Mouse (Mus musculus) heart, postnatal 4 days (tissue): ENCODE data around the gene Itln1. TPM values are rescaled to one million over a fixed set of nuclear protein-coding genes. Genes with fewer than 3 reads are reported as not detected.
"Not testable (repeated sequence)": the region's sequence is repeated elsewhere in the genome, so short reads cannot be mapped to it uniquely, and the experiment has no call there.

Source experiments
- DNase-seq: peaks from one replicate; pipeline ENCODE4 v3.0.0; 2021
- total RNA-seq, 2 experiments: library from RNA; stranded (reverse); gene quantifications; 2 replicates each; pipeline ENCODE4 v1.2.3; 2021

The Itln1 gene
- total RNA-seq, 2 experiments from 2014 or later = not detected

DNA sequence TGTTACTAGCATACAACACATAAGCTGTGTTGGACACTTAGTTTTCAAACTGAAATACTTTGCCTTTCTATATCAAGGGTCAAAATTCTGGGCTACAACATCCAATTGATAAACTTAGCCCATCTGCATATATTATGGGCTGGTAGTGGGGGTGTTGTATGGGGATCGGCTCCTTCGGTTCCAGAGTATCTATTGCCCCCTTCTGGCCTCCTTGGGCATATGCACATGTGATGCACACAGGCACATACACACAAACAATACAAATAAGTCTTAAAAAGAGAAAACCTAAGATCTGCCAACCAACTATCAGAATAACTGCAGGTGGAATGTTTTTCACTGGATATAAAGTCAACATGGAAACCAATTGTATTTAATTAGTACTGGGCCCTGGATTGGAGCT lies 21.9 kb downstream of the Itln1 start:
- no peak for DNase-seq

DNA sequence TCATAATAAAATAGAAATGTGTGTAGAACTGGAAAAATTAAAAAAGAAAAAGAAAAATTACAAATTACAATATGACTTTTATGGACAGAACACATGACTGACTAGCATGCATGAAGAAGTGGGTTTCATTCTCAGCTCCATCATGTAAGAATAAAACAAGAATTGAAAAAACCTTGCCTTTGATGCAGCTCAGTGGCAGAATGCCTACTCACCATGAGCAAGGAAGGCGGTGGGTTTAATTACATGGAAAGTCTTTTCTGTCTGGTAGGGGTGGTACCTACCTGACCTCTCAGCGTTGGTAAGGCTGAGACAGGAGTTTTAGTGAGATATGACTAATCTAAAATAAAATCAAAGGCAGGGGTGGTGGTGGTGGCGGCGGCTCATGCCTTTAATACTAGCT lies 30.5 kb downstream of the Itln1 start:
- DNase-seq = no peak

DNA sequence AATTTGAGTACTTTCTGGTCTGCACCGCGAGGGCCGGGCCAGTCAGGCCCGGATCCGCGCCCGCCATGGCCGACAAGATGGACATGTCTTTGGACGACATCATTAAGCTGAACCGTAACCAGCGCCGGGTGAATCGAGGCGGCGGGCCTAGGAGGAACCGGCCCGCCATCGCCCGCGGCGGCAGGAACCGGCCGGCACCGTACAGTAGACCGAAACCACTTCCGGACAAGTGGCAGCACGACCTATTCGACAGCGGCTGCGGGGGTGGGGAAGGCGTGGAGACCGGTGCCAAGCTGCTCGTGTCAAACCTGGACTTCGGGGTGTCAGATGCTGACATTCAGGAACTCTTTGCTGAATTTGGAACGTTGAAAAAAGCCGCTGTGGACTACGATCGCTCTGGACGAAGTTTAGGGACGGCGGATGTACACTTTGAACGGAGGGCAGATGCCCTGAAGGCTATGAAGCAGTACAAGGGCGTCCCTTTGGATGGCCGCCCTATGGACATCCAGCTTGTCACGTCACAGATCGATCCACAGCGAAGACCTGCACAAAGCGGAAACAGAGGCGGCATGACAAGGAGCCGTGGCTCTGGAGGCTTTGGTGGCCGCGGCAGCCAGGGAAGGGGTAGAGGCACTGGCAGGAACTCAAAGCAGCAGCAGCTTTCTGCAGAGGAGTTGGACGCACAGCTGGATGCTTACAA lies 31.4 kb downstream of the Itln1 start:
- DNase-seq = peak; percentile 62

DNA sequence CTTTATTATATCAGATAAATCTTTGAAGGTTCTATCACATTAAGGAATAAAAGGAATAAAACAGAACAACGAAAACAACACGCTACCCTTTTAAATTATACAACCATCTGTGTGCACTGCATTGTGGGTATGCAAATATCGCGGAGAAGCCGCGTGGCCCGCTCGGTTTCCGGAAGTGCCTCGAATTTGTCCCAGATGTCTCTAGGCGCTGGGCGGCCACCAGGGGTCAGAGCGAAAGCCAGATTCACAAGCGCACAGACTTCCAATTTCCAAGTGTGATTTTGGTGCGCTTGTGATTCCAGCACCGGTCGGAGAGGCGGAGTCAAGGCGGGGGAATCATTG lies 31.9 kb downstream of the Itln1 start, which contains the start of gene Alyref2:
Gene Alyref2 (plus strand): TSS at position 229 of the 342 bp plus-strand sequence.
- DNase-seq = peak; percentile 96

DNA sequence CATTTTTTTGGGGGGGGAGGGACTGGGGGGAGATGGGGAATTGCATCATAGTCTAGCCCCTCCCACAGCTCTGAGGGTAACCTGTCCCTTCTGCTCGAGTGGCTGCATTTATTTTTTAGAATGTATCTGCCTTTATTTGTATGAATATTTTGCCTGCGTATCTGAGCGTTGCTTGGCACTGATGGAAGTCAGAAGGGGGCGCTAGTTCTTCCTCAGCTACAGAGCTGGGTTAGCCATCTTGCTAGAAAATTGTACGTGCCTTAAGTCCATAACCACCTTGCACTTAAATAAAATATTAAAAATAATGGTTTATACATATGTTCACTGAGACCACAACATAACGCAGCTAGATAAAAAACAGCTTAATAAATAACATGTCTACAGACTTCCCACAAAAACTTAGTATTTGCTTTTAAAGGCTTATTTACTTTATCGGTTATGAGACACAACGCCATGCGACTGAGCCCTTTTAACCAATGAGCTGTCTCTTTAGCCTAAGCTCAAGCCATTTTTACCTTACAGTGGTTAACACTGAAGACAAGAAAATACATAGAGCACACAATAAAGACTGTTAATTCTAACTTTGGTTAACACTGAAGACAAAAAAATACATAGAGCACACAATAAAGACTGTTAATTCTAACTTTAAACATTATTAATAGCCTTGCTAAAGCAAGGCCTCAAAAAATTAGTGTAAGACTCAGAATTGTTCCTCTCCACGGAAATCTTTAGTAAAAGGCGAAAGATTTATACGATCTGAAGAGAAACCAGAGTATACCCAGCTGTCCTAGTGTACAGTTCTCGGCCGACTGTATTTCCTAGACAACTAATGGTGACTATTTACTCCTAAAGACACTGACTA lies 32.5 kb downstream of the Itln1 start:
- DNase-seq = peak; percentile 68

DNA sequence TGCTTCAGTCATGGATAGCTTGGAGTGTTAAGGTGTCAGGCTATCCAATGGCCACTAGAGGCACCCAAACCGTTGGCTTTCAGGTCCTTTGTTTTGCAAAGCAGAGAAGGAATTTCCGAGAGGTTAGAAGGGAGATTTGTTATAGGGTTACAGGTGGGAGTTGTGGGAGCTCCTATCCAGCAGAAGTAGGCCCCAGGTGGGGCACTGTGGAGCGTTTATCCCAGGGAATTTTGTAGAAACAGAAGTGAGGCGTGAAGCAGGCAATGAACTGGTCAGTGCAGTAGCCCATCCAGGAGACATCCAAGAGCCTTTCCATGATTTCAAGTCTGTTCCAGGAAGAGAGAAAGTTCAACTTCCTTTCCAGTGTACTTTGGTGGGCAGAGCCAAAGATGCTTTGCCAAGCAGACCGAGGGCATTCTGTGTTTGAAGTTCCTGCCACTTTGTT lies 33.4 kb downstream of the Itln1 start:
- peak; percentile 31 for DNase-seq

DNA sequence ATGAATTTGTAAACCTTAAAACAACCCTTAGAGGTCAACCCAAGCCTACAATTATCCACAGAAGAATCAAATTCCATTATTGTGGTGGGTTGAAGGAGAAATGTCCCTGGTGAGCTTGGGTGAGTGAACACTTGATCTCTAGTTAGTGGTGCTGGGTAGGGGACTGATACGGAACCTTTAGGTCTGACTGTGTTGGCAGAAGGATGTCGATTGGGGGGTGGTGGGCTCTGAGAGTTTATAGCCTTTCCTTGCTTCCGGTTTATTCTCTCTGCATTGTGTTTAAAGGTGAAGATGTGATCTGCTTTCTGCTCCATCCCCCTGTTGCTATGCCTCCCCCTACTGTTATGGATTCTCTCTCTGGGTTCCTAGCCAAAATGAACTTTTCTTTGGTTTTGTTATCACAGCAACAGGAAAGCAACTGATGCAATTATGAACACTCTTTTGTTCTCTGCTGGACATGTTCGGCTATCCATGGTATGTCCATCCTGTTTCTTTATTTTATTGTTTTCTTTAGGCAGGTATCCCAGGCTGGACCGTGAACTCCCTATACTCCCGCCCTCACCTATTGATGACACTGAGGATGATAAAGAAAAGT lies 34.0 kb downstream of the Itln1 start:
- no peak for DNase-seq

DNA sequence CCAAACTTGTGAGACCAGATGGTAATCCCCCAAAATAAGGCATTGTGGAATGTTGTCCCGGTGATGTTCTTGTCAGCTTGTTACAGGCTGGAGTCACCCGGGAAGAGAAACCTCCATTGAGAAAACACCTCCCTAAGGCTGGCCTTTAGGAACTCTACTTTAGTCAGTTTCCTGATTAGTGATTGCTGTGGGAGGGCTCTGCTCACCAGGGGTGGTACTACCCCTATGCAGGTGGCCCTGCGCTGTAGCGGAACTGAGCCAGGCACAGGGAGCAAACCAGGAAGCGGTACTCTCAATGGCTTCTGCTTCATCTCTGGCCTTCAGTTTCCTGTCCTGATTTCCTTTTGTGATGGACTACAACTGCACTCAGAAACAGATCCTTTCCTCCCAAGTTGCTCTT lies 35.2 kb downstream of the Itln1 start:
- no peak for DNase-seq

DNA sequence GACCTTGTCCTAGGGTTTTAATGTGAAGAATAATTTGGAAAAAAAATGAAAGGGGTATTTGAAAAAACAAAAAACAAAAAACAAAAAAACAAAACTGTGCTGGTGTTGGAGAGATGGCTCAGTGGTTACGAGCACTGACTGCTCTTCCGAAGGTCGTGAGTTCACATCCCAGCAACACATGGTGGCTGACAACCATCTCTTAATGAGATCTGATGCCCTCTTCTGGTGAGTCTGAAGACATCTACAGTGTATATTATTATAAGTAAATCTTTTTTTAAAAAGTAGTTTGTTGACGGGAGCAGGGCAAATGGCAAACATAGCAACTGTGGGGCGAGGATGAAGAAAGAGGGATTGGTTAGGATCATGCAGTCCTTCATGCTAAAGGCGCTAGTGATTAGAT lies 39.7 kb downstream of the Itln1 start:
- DNase-seq = no peak

DNA sequence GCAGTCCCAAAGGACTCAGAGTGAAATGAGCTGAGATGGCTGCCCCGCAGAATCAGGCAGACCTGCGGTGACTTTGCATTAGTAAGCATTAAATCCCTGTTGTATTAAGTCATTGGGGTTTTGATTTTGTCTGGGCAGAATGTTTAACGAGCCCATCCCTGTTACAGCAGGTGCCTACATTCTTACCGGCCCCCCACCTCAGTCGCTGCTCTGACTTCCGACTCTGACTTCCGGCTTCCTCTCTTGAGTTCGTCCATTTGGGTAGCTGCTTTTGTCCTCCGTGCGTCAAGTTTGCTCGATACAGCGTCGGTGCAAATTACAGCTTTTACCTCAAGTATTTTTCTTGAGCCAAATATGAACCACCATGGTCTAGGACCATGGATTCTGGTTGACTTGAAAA lies 40.9 kb downstream of the Itln1 start:
- no peak for DNase-seq

DNA sequence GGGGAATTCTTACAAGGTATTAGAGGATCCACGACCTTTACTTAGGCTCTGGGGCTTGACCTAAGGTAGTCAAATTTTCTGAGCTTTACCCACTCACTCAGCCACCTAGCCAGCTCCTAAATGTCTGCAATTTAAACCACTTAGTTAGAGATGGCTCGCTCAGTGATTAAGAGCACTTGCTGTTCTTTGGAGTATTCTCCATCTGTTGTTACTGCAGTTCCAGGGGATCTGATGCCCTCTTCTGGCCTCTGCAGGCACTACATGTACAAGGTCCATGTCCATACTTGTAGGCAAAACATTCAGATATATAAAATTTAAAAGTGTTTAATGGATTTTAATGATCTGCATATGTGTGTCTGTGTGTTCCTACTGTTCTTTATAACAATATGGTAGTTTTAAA lies 56.1 kb downstream of the Itln1 start:
- DNase-seq = peak; percentile 81

DNA sequence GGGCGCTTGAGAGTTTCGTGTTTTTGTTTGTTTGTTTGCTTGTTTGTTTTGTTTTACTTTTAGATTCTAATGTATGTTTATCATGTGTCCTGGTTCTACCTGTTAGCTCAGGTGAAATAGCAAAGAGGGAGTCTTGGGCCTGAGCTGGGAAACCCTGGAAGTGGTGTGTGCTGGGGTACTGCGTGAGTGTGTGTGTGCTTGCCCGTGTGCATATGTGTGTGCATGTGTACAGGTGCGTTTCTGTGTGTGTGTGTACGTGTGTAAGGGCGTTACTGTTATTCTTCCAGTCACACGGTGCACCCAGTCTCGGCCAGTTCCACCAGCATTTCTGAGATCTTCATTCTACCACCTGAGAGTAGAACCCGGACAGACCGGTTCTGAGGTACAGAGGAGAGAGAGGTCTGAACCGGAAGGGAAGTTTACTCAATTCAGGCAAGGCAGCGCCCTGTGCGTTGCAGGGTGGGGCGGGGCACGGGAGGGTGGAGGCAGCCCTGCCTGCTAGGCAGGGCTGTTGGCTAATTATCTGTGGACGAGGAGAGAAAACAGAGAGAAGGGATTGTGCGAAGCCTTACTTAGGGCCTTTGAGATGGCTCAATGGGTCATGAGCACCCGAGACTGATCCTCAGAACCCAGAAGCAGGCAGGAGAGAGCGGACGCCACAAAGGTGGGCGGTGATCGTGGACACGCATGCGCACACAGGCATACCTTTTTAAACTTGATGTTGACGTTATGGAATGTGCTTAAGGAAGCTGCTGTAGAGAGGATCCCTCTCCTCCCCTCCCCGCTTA lies 57.1 kb downstream of the Itln1 start:
- DNase-seq = peak; percentile 23

DNA sequence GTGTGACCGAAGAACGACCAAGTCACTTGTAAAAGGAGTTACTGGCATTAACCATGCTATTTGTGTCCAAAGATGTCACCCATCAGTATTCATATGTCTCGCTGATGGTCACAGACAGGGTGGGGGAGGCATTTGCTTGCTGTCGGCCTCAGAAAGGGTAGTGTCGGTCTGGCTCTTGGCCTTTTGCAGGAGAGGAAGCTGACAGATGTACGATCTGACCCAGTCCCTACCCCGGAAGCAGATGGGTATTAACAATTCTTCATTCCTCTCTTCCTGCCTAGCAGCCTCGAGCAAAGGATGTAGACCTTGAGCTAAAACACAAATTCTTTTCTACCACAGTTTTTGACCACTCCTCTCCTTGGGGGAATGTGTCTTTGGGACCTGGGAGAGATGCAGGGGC lies 58.0 kb downstream of the Itln1 start:
- DNase-seq = no peak

DNA sequence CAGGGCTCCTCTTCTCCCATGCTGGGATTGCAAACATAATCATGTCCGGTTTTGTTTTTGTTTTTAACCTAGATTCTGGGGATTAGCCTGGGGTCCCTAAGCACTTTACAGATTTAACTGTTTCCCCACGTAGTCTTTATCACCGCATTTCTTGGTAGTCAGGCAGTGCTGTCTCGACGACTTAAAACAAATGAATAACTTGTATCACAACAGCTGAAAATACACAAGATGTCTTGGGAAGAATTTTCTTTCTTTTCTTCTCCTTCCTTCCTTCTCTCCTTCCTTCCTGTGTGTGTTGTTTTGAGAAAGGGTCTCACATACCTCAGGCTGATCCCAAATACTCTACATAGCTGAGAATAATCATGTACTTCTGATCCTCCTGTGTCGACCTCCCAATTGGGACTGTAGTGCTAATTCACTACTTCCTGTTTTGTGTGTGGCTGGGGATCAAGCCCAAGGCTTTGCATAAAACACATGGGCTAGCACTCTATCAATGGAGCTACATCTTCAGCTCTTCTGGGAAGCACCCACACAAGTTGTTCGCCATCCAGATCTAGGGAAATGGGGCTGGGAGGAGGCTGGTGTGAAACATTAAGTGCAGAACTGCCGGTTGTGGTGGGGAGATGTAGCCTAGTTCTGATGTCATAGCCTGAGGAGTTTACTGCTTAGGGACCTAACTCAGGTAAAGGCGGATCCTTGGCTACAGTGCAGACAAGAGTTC lies 61.0 kb downstream of the Itln1 start:
- no peak for DNase-seq

DNA sequence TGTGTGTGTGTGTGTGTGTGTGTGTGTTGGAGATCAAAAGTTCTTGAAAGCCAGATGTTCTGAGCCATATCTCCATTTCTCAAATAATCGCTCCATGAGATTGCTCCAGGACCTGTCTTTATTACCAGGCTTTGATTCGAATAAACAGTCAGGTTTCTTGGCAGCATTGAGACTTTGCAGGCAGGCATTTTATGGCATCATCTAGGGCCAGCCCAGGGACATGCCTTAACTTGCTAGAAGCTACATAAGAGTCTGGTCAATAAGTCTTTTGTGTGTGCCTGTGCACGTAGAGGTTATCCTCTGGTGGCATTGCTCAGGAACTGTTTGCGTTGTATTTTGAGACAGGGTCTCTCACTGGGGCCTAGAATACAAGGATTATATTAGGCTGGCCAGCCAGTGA lies 61.6 kb downstream of the Itln1 start:
- no peak for DNase-seq

DNA sequence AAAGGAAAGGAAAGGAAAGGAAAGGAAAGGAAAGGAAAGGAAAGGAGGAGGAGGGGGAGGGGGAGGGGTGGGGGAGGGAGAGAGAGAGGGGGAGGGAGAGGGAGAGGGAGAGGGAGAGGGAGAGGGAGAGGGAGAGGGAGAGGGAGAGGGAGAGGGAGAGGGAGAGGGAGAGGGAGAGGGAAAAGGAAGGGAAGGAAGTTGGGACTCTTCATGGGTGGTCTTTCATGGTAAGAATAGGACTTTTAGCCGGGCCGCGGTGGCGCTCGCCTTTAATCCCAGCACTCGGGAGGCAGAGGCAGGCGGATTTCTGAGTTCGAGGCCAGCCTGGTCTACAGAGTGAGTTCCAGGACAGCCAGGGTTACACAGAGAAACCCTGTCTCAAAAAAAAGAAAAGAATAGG lies 63.2 kb downstream of the Itln1 start:
- not testable (repeated sequence) for DNase-seq

DNA sequence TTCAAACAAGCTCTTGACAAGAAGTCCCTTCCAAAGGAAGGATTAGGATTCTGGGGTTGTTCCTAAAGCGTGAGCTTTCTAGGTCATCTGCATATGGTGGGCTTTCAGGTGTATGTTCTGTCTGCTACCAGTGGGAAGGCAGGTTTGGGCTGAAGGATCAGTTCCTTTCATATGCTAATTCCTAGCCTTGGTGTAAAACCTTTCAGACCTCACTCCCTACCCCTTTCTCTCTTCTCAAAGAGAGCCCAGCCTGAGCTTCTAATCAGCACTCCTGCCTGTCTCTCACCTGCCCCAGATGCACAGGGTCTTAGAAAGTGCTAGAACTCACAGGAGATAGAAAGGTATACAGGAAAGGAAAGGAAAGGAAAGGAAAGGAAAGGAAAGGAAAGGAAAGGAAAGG lies 63.6 kb downstream of the Itln1 start:
- DNase-seq = no peak

DNA sequence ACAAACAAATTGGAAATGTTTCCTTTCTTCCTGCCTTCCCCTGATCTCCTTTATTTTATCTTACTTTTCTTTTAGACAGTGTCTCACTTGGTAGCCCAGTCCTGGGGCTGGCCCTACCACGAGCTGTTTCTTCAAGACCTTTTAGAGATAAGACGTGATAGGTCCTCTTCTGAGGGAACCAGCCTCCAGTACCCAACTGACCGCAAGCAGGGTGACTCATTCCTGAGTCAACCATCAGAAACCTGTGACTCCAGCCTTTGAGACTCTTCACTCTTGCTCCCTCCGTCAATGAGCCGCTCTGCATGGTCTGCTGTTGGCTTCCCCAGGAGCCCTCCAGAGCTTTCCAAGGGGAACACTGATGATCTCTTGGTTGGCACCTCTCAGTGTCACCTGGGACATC lies 64.2 kb downstream of the Itln1 start:
- DNase-seq = no peak

DNA sequence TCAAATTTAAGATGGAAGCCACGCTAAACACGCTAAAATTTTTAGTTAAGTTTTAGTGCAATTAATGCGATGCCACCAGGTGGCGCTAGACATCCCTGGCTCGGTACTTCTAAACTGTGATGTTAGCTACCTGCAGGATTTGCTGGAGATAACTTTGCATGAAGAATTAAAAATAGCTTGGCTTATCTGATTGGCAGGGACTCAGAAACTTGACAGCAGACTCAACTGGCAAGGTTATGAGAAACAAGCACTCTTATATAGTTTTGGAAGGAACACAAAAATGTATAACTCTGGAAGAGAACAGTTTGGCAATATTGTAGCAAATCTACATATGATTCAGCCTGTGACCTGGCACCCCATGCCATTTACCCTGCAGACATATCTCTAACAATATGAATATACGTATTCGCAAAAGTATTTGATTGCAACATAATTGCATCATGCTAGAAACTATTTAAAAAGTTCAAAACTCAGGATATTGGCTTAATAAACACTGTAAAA lies 64.7 kb downstream of the Itln1 start:
- peak; percentile 73 for DNase-seq

DNA sequence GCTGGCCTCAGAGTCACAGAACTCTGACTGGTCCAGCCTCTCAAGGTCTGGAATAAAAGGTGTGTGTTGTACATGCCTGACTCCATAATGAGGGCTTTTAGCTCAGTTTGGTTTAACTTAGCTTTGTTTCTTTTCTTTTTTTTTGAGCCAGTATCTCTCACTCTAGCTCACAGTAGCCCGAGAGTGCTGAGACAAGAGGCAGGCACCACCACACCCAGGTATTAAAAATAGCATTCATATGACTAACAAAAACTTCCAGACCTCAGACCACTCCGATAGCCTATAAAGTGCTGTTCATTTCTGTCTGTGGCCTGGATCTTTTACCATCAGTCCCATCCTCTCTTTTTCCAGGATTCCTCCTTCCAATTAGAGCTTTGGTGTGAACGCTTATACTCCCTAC lies 65.4 kb downstream of the Itln1 start:
- DNase-seq = no peak
